Mouse (Mus musculus) cerebellum, adult 2 months (tissue): ENCODE data around the gene Epb41l1.

Experiments used
- CTCF ChIP-seq: fragments of 200-500 bp; IDR thresholded peaks from 2 replicates; pipeline ENCODE4 v1.5.1; 2011; ENCODE audit warnings: low read depth, mild to moderate bottlenecking, control low read depth, low read length, moderate library complexity, borderline replicate concordance; ENCODE audit not compliant: insufficient read depth
- POLR2A ChIP-seq: fragments of 200-500 bp; IDR thresholded peaks from 2 replicates; pipeline ENCODE4 v1.6.1; 2011; ENCODE audit warnings: low read length, control low read depth, borderline replicate concordance; ENCODE audit not compliant: insufficient read depth

- TF ChIP-seq CTCF: no peak
- TF ChIP-seq POLR2A: no peak
Measured at GRCm38 (mm10) chr2:156490176-156490575, 69.5 kb downstream of the Epb41l1 start.
